In the genomic region with DNA sequence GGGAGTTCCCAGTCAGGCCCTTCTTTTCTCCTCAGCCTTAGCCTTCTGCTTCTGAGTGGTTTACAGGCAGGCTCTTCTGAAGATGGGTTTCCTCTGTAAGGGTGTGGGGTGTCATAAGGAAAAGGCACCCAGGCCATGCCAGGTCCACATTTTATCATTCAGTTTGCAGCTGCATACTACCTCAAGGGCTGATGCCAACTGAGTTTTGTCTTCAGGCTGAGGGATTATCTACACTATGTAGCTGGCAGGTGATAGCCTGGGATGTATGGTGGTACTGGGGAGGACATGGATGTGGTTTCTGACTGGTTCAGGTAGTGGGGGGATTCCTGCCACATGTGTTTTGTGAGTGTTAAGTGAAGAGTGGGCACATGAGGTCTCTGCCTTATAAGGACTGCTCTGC, we compare ENCODE assay signal across 21 mouse cellular contexts.
"Had no signal": no experiment of that assay in that cellular context is flagged by ENCODE, and none has a peak within 500 bp of the region (broad histone marks: within the 10 kb centered on the region; RNA-seq: fewer than 3 reads in every experiment).

No protein-coding gene starts in this region.

- DNase-seq: layer of hippocampus, postnatal 36 days; left cerebral cortex, postnatal 4 days; lung, embryonic 14.5 days; lung, postnatal 36 days; right cerebral cortex, adult 18-20 months; right cerebral cortex, postnatal 14 days; right cerebral cortex, postnatal 4 days; thymus, adult 2 months; thymus, postnatal 14 days; thymus, postnatal 4 days had no signal

- H3K4me3 ChIP-seq: left cerebral cortex, adult 2 months; limb, embryonic 12.5 days; limb, embryonic 15.5 days; midbrain, embryonic 12.5 days; midbrain, embryonic 15.5 days; neural tube, embryonic 12.5 days; neural tube, embryonic 15.5 days had no signal

- H3K4me2 ChIP-seq: limb, embryonic 12.5 days; limb, embryonic 15.5 days; lung, embryonic 14.5 days; midbrain, embryonic 12.5 days; midbrain, embryonic 15.5 days; neural tube, embryonic 12.5 days; neural tube, embryonic 15.5 days had no signal

- H3K27me3 ChIP-seq: limb, embryonic 12.5 days; limb, embryonic 15.5 days; midbrain, embryonic 12.5 days; midbrain, embryonic 15.5 days; neural tube, embryonic 12.5 days; neural tube, embryonic 15.5 days had no signal

- ATAC-seq: intestine, postnatal 0 days; lung, postnatal 0 days; midbrain, embryonic 15.5 days had no signal

- H3K4me1 ChIP-seq: limb, embryonic 12.5 days; limb, embryonic 15.5 days; midbrain, embryonic 12.5 days; midbrain, embryonic 15.5 days; neural tube, embryonic 12.5 days had no signal

- H3K27ac ChIP-seq: kidney, postnatal 0 days; left cerebral cortex, adult 2 months; limb, embryonic 12.5 days; limb, embryonic 15.5 days; midbrain, embryonic 12.5 days; midbrain, embryonic 15.5 days; neural tube, embryonic 12.5 days; neural tube, embryonic 15.5 days; stomach, postnatal 0 days had no signal

- H3K36me3 ChIP-seq: limb, embryonic 12.5 days; midbrain, embryonic 12.5 days; midbrain, embryonic 15.5 days; neural tube, embryonic 12.5 days; neural tube, embryonic 15.5 days had no signal

- H3K9ac ChIP-seq: limb, embryonic 12.5 days; limb, embryonic 15.5 days; lung, embryonic 14.5 days; midbrain, embryonic 12.5 days; midbrain, embryonic 15.5 days; neural tube, embryonic 12.5 days; neural tube, embryonic 15.5 days had no signal

- H3K9me3 ChIP-seq: limb, embryonic 12.5 days; limb, embryonic 15.5 days; midbrain, embryonic 12.5 days; midbrain, embryonic 15.5 days; neural tube, embryonic 12.5 days; neural tube, embryonic 15.5 days had no signal
